ENCODE assay signal across 24 mouse cellular contexts in the genomic region with DNA sequence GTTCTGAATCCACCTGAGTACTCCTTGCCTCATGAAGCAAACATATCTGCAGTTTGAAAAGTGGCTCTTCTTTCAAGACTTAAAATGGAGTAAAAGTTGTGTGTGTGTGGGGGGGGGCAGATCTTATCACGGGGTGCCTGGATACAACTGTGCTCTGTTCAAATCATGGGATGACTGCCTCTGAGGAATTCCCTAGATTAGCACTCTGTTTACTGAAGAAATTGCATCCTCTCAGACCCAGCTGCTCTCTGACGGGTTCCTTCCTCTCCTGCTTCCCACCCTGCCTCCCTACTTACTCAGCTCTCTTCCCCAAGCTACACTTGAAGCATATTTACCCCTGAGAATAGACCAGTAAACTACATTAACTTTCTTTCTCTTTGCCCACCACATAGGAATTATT.
"Had no signal": no experiment of that assay in that cellular context is flagged by ENCODE, and none has a peak within 500 bp of the region (broad histone marks: within the 10 kb centered on the region; RNA-seq: fewer than 3 reads in every experiment).

No protein-coding gene starts in this region.

- H3K4me3 ChIP-seq: gastrocnemius, adult 2 months; heart, embryonic 10.5 days; heart, embryonic 12.5 days; hindbrain, embryonic 10.5 days; hindbrain, embryonic 12.5 days; intestine, embryonic 15.5 days; layer of hippocampus, adult 2 months; limb, embryonic 13.5 days; limb, embryonic 15.5 days; liver, embryonic 12.5 days had no signal

- DNase-seq: gastrocnemius, adult 2 months; gastrocnemius, postnatal 10 days; gastrocnemius, postnatal 25 days; heart, adult 18-20 months; heart, postnatal 10 days; heart, postnatal 4 days; kidney, adult 9 months; kidney, postnatal 25 days; kidney, postnatal 4 days; left cerebral cortex, postnatal 4 days had no signal

- H3K36me3 ChIP-seq: heart, embryonic 10.5 days; heart, embryonic 12.5 days; hindbrain, embryonic 10.5 days; hindbrain, embryonic 12.5 days; intestine, embryonic 15.5 days; limb, embryonic 13.5 days; limb, embryonic 15.5 days; liver, embryonic 12.5 days had no signal

- H3K27me3 ChIP-seq: heart, embryonic 12.5 days; hindbrain, embryonic 12.5 days; intestine, embryonic 15.5 days; limb, embryonic 13.5 days; limb, embryonic 15.5 days; liver, embryonic 12.5 days had no signal

- ATAC-seq: hindbrain, embryonic 16.5 days; inflammation-experienced regulatory T-cells, adult 6 months; intestine, embryonic 15.5 days; intestine, postnatal 0 days; liver, embryonic 12.5 days had no signal

- H3K4me1 ChIP-seq: heart, embryonic 10.5 days; heart, embryonic 12.5 days; liver, embryonic 12.5 days had no signal

- H3K9ac ChIP-seq: heart, embryonic 12.5 days; hindbrain, embryonic 12.5 days; hindbrain, embryonic 14.5 days; intestine, embryonic 15.5 days; limb, embryonic 13.5 days; limb, embryonic 15.5 days; liver, embryonic 12.5 days; liver, embryonic 14.5 days had no signal

- H3K27ac ChIP-seq: gastrocnemius, adult 2 months; heart, embryonic 10.5 days; hindbrain, embryonic 10.5 days; hindbrain, embryonic 12.5 days; hindbrain, embryonic 14.5 days; intestine, embryonic 15.5 days; layer of hippocampus, adult 2 months; limb, embryonic 13.5 days; limb, embryonic 15.5 days; liver, embryonic 12.5 days; liver, embryonic 14.5 days had no signal

- H3K9me3 ChIP-seq: heart, embryonic 10.5 days; heart, embryonic 12.5 days; hindbrain, embryonic 10.5 days; hindbrain, embryonic 12.5 days; intestine, embryonic 15.5 days; limb, embryonic 13.5 days; limb, embryonic 15.5 days; liver, embryonic 12.5 days had no signal

- H3K4me2 ChIP-seq: heart, embryonic 12.5 days; hindbrain, embryonic 12.5 days; hindbrain, embryonic 14.5 days; intestine, embryonic 15.5 days; limb, embryonic 13.5 days; limb, embryonic 15.5 days; liver, embryonic 12.5 days had no signal
